Mouse (Mus musculus): ENCODE results near the gene Arxes1.
"Not testable (repeated sequence)": the region's sequence is repeated elsewhere in the genome, so short reads cannot be mapped to it uniquely, and the experiment has no call there.

Arxes1 gene

GRCm38 (mm10) chrX:136032799-136033763 is at the start of gene Arxes1:
Gene Arxes1, plus strand, starts transcription at chrX:136033367.
- DNase-seq (ENCODE audit: low spot score), result not testable (repeated sequence)

GRCm38 (mm10) chrX:135984539-135985260 is 48.5 kb upstream of the Arxes1 start:
- DNase-seq (ENCODE audit: low spot score), result no peak

- DNase-seq (ENCODE audit: low spot score), result no peak
These were observed 46.9 kb upstream of the Arxes1 start for GRCm38 (mm10) chrX:135986267-135986666.

GRCm38 (mm10) chrX:135990661-135991060 is 42.5 kb upstream of the Arxes1 start:
- no peak for DNase-seq (ENCODE audit: low spot score)

- DNase-seq (ENCODE audit: low spot score), result not testable (repeated sequence)
These were observed 40.0 kb upstream of the Arxes1 start for GRCm38 (mm10) chrX:135993192-135993594.

GRCm38 (mm10) chrX:135993664-135994119 is 39.5 kb upstream of the Arxes1 start, which contains the start of gene Arxes2:
Gene Arxes2, plus strand, starts transcription at chrX:135993824.
- DNase-seq (ENCODE audit: low spot score), result not testable (repeated sequence)

- no peak for DNase-seq (ENCODE audit: low spot score)
These were observed 25.8 kb upstream of the Arxes1 start for GRCm38 (mm10) chrX:136007199-136007843.

- no peak for DNase-seq (ENCODE audit: low spot score)
These were observed 18.8 kb upstream of the Arxes1 start for GRCm38 (mm10) chrX:136014392-136014791.

- DNase-seq (ENCODE audit: low spot score), result no peak
These were observed 2.8 kb upstream of the Arxes1 start for GRCm38 (mm10) chrX:136030331-136030730.

GRCm38 (mm10) chrX:136043726-136044125 is 10.6 kb downstream of the Arxes1 start:
- DNase-seq (ENCODE audit: low spot score), result no peak

- DNase-seq (ENCODE audit: low spot score), result peak; percentile 75
These were observed 14.4 kb downstream of the Arxes1 start for GRCm38 (mm10) chrX:136047528-136047927.

- DNase-seq (ENCODE audit: low spot score), result no peak
These were observed 18.1 kb downstream of the Arxes1 start for GRCm38 (mm10) chrX:136051219-136051618.

GRCm38 (mm10) chrX:136060698-136061097 is 27.5 kb downstream of the Arxes1 start:
- no peak for DNase-seq (ENCODE audit: low spot score)

GRCm38 (mm10) chrX:136067201-136067991 is 34.2 kb downstream of the Arxes1 start:
- peak; percentile 12 for DNase-seq (ENCODE audit: low spot score)

- DNase-seq (ENCODE audit: low spot score), result peak; percentile 17
These were observed 34.9 kb downstream of the Arxes1 start, which contains the start of gene Bex2 for GRCm38 (mm10) chrX:136068020-136068419. Gene Bex2, minus strand, starts transcription at chrX:136068236.
